Mouse (Mus musculus): Measurements from ENCODE around the gene Rho. TPM values are rescaled to one million over a fixed set of nuclear protein-coding genes. Genes with fewer than 3 reads are reported as not detected.

The Rho gene
- total RNA-seq, 1 experiment = 0.13 TPM

- in situ Hi-C loops (cut with MboI; ENCODE audit: low sequenced_read_pairs in 2 of 2, unreplicated experiment in 2 of 2) = no loop called here
- no peak overlapping the region for H3K27ac ChIP-seq (ENCODE audit: insufficient read depth, low read depth, low read length, poor library complexity, severe bottlenecking)
- no peak overlapping the region for H3K9ac ChIP-seq (ENCODE audit: insufficient read depth, low read depth, low read length, poor library complexity, severe bottlenecking)
- H3K9me3 ChIP-seq (ENCODE audit: control insufficient read depth, insufficient read depth, low read depth, low read length) = no peaks in the 10 kb centered on the region
- no peak for TF ChIP-seq ZNF384 (IDR thresholded peaks at IDR 0.05; ENCODE audit: low read depth, low read length)
- TF ChIP-seq HCFC1 (IDR thresholded peaks at IDR 0.05; ENCODE audit: borderline replicate concordance, insufficient read depth, low read length) = no peak
- TF ChIP-seq MAFK (IDR thresholded peaks at IDR 0.05; ENCODE audit: insufficient read depth, low read depth, low read length) = no peak
- no peak for TF ChIP-seq ZC3H11A (IDR thresholded peaks at IDR 0.05; ENCODE audit: borderline replicate concordance, low read depth, low read length)
- no peak for TF ChIP-seq CHD2 (IDR thresholded peaks at IDR 0.05; ENCODE audit: low read depth, low read length)
- no peaks in the 10 kb centered on the region for H3K36me3 ChIP-seq (ENCODE audit: control insufficient read depth, insufficient read depth, low read length, poor library complexity, severe bottlenecking)
- H3K4me1 ChIP-seq (ENCODE audit: control insufficient read depth in 2 of 2, insufficient read depth in 2 of 2, low read length in 2 of 2, poor library complexity in 1 of 2) = no peaks in the 10 kb centered on the region; a peak in 1 of 4 replicates
- no peak for DNase-seq (ENCODE audit: low read depth, low spot score)
- H3K4me3 ChIP-seq (ENCODE audit: insufficient read depth in 1 of 2, low read depth in 1 of 2, low read length in 2 of 2, poor library complexity in 1 of 2, severe bottlenecking in 1 of 2) = no peak overlapping the region
Measured at GRCm38 (mm10) chr6:115914511-115915202, 16.9 kb upstream of the Rho start.

GRCm38 (mm10) chr6:115915601-115916445, 15.7 kb upstream of the Rho start:
- DNase-seq (ENCODE audit: low read depth, low spot score) = no peak
- Histone ChIP-seq H3K36me3 (ENCODE audit: control insufficient read depth, insufficient read depth, low read length, poor library complexity, severe bottlenecking) (no peaks in the 10 kb centered on the region), H3K9me3 (ENCODE audit: control insufficient read depth, insufficient read depth, low read depth, low read length) (no peaks in the 10 kb centered on the region), H3K9ac (ENCODE audit: insufficient read depth, low read depth, low read length, poor library complexity, severe bottlenecking) (no peak overlapping the region), H3K4me1 (ENCODE audit: control insufficient read depth in 2 of 2, insufficient read depth in 2 of 2, low read length in 2 of 2, poor library complexity in 1 of 2) (no peaks in the 10 kb centered on the region; a peak in 1 of 4 replicates), H3K27ac (ENCODE audit: insufficient read depth, low read depth, low read length, poor library complexity, severe bottlenecking) (no peak overlapping the region), H3K4me3 (ENCODE audit: insufficient read depth in 1 of 2, low read depth in 1 of 2, low read length in 2 of 2, poor library complexity in 1 of 2, severe bottlenecking in 1 of 2) (no peak overlapping the region)
- no peak for TF ChIP-seq ZC3H11A (IDR thresholded peaks at IDR 0.05; ENCODE audit: borderline replicate concordance, low read depth, low read length)
- in situ Hi-C loops (cut with MboI; ENCODE audit: low sequenced_read_pairs in 2 of 2, unreplicated experiment in 2 of 2) = no loop called here

- no peak for DNase-seq (ENCODE audit: low read depth, low spot score)
- Histone ChIP-seq H3K27ac (ENCODE audit: insufficient read depth, low read depth, low read length, poor library complexity, severe bottlenecking) (no peak overlapping the region), H3K9ac (ENCODE audit: insufficient read depth, low read depth, low read length, poor library complexity, severe bottlenecking) (no peak overlapping the region), H3K4me3 (ENCODE audit: insufficient read depth in 1 of 2, low read depth in 1 of 2, low read length in 2 of 2, poor library complexity in 1 of 2, severe bottlenecking in 1 of 2) (no peak overlapping the region), H3K4me1 (ENCODE audit: control insufficient read depth in 2 of 2, insufficient read depth in 2 of 2, low read length in 2 of 2, poor library complexity in 1 of 2) (no peaks in the 10 kb centered on the region; a peak in 1 of 4 replicates), H3K9me3 (ENCODE audit: control insufficient read depth, insufficient read depth, low read depth, low read length) (no peaks in the 10 kb centered on the region), H3K36me3 (ENCODE audit: control insufficient read depth, insufficient read depth, low read length, poor library complexity, severe bottlenecking) (no peaks in the 10 kb centered on the region)
- TF ChIP-seq ZC3H11A (IDR thresholded peaks at IDR 0.05; ENCODE audit: borderline replicate concordance, low read depth, low read length) = no peak
- TF ChIP-seq CHD2 (IDR thresholded peaks at IDR 0.05; ENCODE audit: low read depth, low read length) = no peak
- TF ChIP-seq ZNF384 (IDR thresholded peaks at IDR 0.05; ENCODE audit: low read depth, low read length) = no peak
- TF ChIP-seq HCFC1 (IDR thresholded peaks at IDR 0.05; ENCODE audit: borderline replicate concordance, insufficient read depth, low read length) = no peak
- no peak for TF ChIP-seq MAFK (IDR thresholded peaks at IDR 0.05; ENCODE audit: insufficient read depth, low read depth, low read length)
- in situ Hi-C loops (cut with MboI; ENCODE audit: low sequenced_read_pairs in 2 of 2, unreplicated experiment in 2 of 2) = no loop called here
Measured at GRCm38 (mm10) chr6:115916611-115917010, 14.9 kb upstream of the Rho start.

GRCm38 (mm10) chr6:115918615-115919014, 12.9 kb upstream of the Rho start:
- no peak overlapping the region for H3K4me3 ChIP-seq (ENCODE audit: insufficient read depth in 1 of 2, low read depth in 1 of 2, low read length in 2 of 2, poor library complexity in 1 of 2, severe bottlenecking in 1 of 2)
- TF ChIP-seq MAFK (IDR thresholded peaks at IDR 0.05; ENCODE audit: insufficient read depth, low read depth, low read length) (no peak), CHD2 (IDR thresholded peaks at IDR 0.05; ENCODE audit: low read depth, low read length) (no peak), ZC3H11A (IDR thresholded peaks at IDR 0.05; ENCODE audit: borderline replicate concordance, low read depth, low read length) (no peak), ZNF384 (IDR thresholded peaks at IDR 0.05; ENCODE audit: low read depth, low read length) (no peak), HCFC1 (IDR thresholded peaks at IDR 0.05; ENCODE audit: borderline replicate concordance, insufficient read depth, low read length) (no peak)
- in situ Hi-C loops (cut with MboI; ENCODE audit: low sequenced_read_pairs in 2 of 2, unreplicated experiment in 2 of 2) = no loop called here
- no peaks in the 10 kb centered on the region for H3K36me3 ChIP-seq (ENCODE audit: control insufficient read depth, insufficient read depth, low read length, poor library complexity, severe bottlenecking)
- DNase-seq (ENCODE audit: low read depth, low spot score) = no peak
- H3K4me1 ChIP-seq (ENCODE audit: control insufficient read depth in 2 of 2, insufficient read depth in 2 of 2, low read length in 2 of 2, poor library complexity in 1 of 2) = no peaks in the 10 kb centered on the region; a peak in 1 of 4 replicates
- no peaks in the 10 kb centered on the region for H3K9me3 ChIP-seq (ENCODE audit: control insufficient read depth, insufficient read depth, low read depth, low read length)
- no peak overlapping the region for H3K9ac ChIP-seq (ENCODE audit: insufficient read depth, low read depth, low read length, poor library complexity, severe bottlenecking)
- H3K27ac ChIP-seq (ENCODE audit: insufficient read depth, low read depth, low read length, poor library complexity, severe bottlenecking) = no peak overlapping the region
